Mouse (Mus musculus): ENCODE measurements at regions not wholly inside any gene's neighbourhood (a gene's known extent, or its start where the extent isn't known, plus 50 kb on each side); places are given as distances from the start of the nearest gene placed in this dataset.

GRCm38 (mm10) chr5:95865516-95865915 lies 89.7 kb downstream of the E330014E10Rik start:
- no peak for TF ChIP-seq CTCF (IDR thresholded peaks at IDR 0.05; ENCODE audit: low read depth)
- TF ChIP-seq EP300 (IDR thresholded peaks at IDR 0.05; ENCODE audit: low read depth), result no peak

Data from liver, postnatal 0 days (tissue).